Mouse (Mus musculus) stomach, postnatal 0 days (tissue): ENCODE data around the gene Maats1. TPM values are rescaled to one million over a fixed set of nuclear protein-coding genes. Genes with fewer than 3 reads are reported as not detected.

Experiments
- ATAC-seq: fragments of 200-750 bp; cut with Nextera tagmentation; 2 replicates; pipeline ENCODE4 v1.8.0; 2017; ENCODE audit not compliant: low FRiP score, low TSS enrichment
- DNase-seq: peaks from one replicate; pipeline ENCODE4 v3.0.0-alpha.2; 2016; ENCODE audit warnings: low spot score
- H3K27ac ChIP-seq: fragments of 300-500 bp; sonication (generic); replicated peaks from 2 replicates; pipeline ENCODE4 v1.5.1; 2014; ENCODE audit warnings: mild to moderate bottlenecking, control low read depth
- H3K27me3 ChIP-seq: fragments of 300-500 bp; sonication (generic); 2 replicates; pipeline ENCODE4 v1.6.1; 2014; ENCODE audit warnings: low read length; ENCODE audit not compliant: control insufficient read depth, insufficient read depth
- H3K36me3 ChIP-seq: fragments of 300-500 bp; sonication (generic); 2 replicates; pipeline ENCODE4 v1.6.1; 2014; ENCODE audit warnings: low read length, mixed read lengths; ENCODE audit not compliant: control insufficient read depth, insufficient read depth
- H3K4me1 ChIP-seq: fragments of 300-500 bp; sonication (generic); replicated peaks from 2 replicates; pipeline ENCODE4 v1.6.1; 2014; ENCODE audit warnings: antibody characterized with exemption; ENCODE audit not compliant: control insufficient read depth, insufficient read depth
- H3K4me2 ChIP-seq: fragments of 300-500 bp; sonication (generic); replicated peaks from 2 replicates; pipeline ENCODE4 v1.6.1; 2014; ENCODE audit warnings: low read depth, mild to moderate bottlenecking, control low read depth, moderate library complexity
- H3K4me3 ChIP-seq: fragments of 300-500 bp; sonication (generic); 2 replicates; pipeline ENCODE4 v1.5.1; 2014; ENCODE audit warnings: low read depth, low read length, control low read depth
- H3K9ac ChIP-seq: fragments of 300-500 bp; sonication (generic); 2 replicates; pipeline ENCODE4 v1.6.1; 2014; ENCODE audit warnings: mild to moderate bottlenecking, low read length, control low read depth, mixed read lengths
- H3K9me3 ChIP-seq: fragments of 300-500 bp; sonication (generic); 2 replicates; pipeline ENCODE4 v1.6.1; 2016; ENCODE audit warnings: low read length; ENCODE audit not compliant: control insufficient read depth
- CTCF ChIP-seq: IDR thresholded peaks from 2 replicates; pipeline ENCODE4 v1.5.1; 2016; ENCODE audit warnings: antibody characterized with exemption, low read depth, mild to moderate bottlenecking, moderate library complexity
- EP300 ChIP-seq: optimal IDR thresholded peaks from 2 replicates; pipeline ENCODE3; 2016; ENCODE audit warnings: antibody characterized with exemption
- WGBS: fragments of 180-500 bp; shearing (Covaris S2); extraction: QIAGEN DNeasy Blood & Tissue Kit; methylation state at CpG from one replicate; pipeline ENCODE4 v1.1.7; 2014; 5-methylcytosine and 5-hydroxymethylcytosine counted together
- polyA plus RNA-seq: library from polyadenylated mRNA; unstranded; fragments of >200 nt; fragmentation: Nextera tagmentation; extraction: Ambion mirVana; gene quantifications from 2 replicates; pipeline ENCODE4 v1.2.1, GENCODE M21; 2015

Maats1 gene
- polyA plus RNA-seq, 1 experiment from 2014 or later: 0.27 TPM

- H3K27ac ChIP-seq: no peak overlapping the region
- H3K36me3 ChIP-seq: no peaks in the 10 kb centered on the region; the same call in 1 of the 2 replicates
- H3K9ac ChIP-seq: no peak overlapping the region
- no peak overlapping the region for H3K4me3 ChIP-seq
- H3K9me3 ChIP-seq: no peaks in the 10 kb centered on the region
- ATAC-seq: no peak
- WGBS: 88% methylated on average over 6 of the region's 6 CpGs
- H3K27me3 ChIP-seq: no peaks in the 10 kb centered on the region
- no peak overlapping the region for H3K4me2 ChIP-seq
- peaks cover 5% of the 10 kb centered on the region; the same call in 1 of the 2 replicates for H3K4me1 ChIP-seq
- TF ChIP-seq CTCF: no peak
- no peak for TF ChIP-seq EP300
- DNase-seq: no peak
Observed at GRCm38 (mm10) chr16:38358256-38358812, 16.4 kb upstream of the Maats1 start.

GRCm38 (mm10) chr16:38354185-38354913 is 12.4 kb upstream of the Maats1 start:
- Histone ChIP-seq H3K36me3 (peaks cover 4% of the 10 kb centered on the region), H3K27ac (no peak overlapping the region), H3K4me3 (no peak overlapping the region), H3K4me1 (no peaks in the 10 kb centered on the region), H3K9me3 (no peaks in the 10 kb centered on the region), H3K27me3 (no peaks in the 10 kb centered on the region), H3K4me2 (no peak overlapping the region), H3K9ac (no peak overlapping the region)
- TF ChIP-seq CTCF (no peak), EP300 (no peak)
- WGBS: 62% methylated on average over 5 of the region's 5 CpGs
- ATAC-seq: no peak
- no peak for DNase-seq

- no peak overlapping the region for H3K4me3 ChIP-seq
- H3K27ac ChIP-seq: no peak overlapping the region
- WGBS: 92% methylated on average over 2 of the region's 2 CpGs
- no peak overlapping the region for H3K4me2 ChIP-seq
- no peaks in the 10 kb centered on the region for H3K9me3 ChIP-seq
- H3K9ac ChIP-seq: no peak overlapping the region
- DNase-seq (no peak), ATAC-seq (no peak)
- no peaks in the 10 kb centered on the region for H3K27me3 ChIP-seq
- TF ChIP-seq CTCF (no peak), EP300 (no peak)
- no peaks in the 10 kb centered on the region for H3K4me1 ChIP-seq
- H3K36me3 ChIP-seq: peaks cover 4% of the 10 kb centered on the region
Observed at GRCm38 (mm10) chr16:38353642-38354041, 11.7 kb upstream of the Maats1 start.

GRCm38 (mm10) chr16:38352851-38353250 is 10.9 kb upstream of the Maats1 start:
- ATAC-seq: no peak
- TF ChIP-seq CTCF (no peak), EP300 (no peak)
- Histone ChIP-seq H3K27ac (no peak overlapping the region), H3K27me3 (no peaks in the 10 kb centered on the region), H3K9ac (no peak overlapping the region), H3K36me3 (peaks cover 4% of the 10 kb centered on the region), H3K4me3 (no peak overlapping the region), H3K4me2 (no peak overlapping the region), H3K4me1 (no peaks in the 10 kb centered on the region), H3K9me3 (no peaks in the 10 kb centered on the region)
- no peak for DNase-seq

- no peak overlapping the region for H3K4me3 ChIP-seq
- TF ChIP-seq EP300 (no peak), CTCF (no peak)
- no peaks in the 10 kb centered on the region for H3K4me1 ChIP-seq
- DNase-seq (no peak), ATAC-seq (no peak)
- 63% methylated on average over 7 of the region's 7 CpGs for WGBS
- H3K27ac ChIP-seq: no peak overlapping the region
- H3K4me2 ChIP-seq: no peak overlapping the region
- no peaks in the 10 kb centered on the region for H3K27me3 ChIP-seq
- peaks cover 4% of the 10 kb centered on the region for H3K36me3 ChIP-seq
- no peaks in the 10 kb centered on the region for H3K9me3 ChIP-seq
- H3K9ac ChIP-seq: no peak overlapping the region
Observed at GRCm38 (mm10) chr16:38352031-38352430, 10.1 kb upstream of the Maats1 start.

- no peak overlapping the region for H3K4me3 ChIP-seq
- H3K27ac ChIP-seq: no peak overlapping the region
- H3K4me2 ChIP-seq: no peak overlapping the region
- H3K4me1 ChIP-seq: no peaks in the 10 kb centered on the region
- no peaks in the 10 kb centered on the region for H3K9me3 ChIP-seq
- DNase-seq: no peak
- H3K9ac ChIP-seq: no peak overlapping the region
- TF ChIP-seq EP300 (no peak), CTCF (peak; percentile 7; the same call in 1 of the 2 replicates)
- 58% methylated on average over 6 of the region's 6 CpGs for WGBS
- no peak for ATAC-seq
- H3K36me3 ChIP-seq: peaks cover 4% of the 10 kb centered on the region; the same call in 1 of the 2 replicates
- no peaks in the 10 kb centered on the region for H3K27me3 ChIP-seq
Observed at GRCm38 (mm10) chr16:38350939-38351338, 9.0 kb upstream of the Maats1 start.
